Mouse (Mus musculus): ENCODE data around the gene Car4.

- TF ChIP-seq POLR2A (IDR thresholded peaks at IDR 0.05; ENCODE audit: extremely low read depth, insufficient read depth, low read length) (no peak), CTCF (IDR thresholded peaks at IDR 0.05; ENCODE audit: extremely low read depth, insufficient read depth, low read length) (no peak)
These were observed 14.5 kb downstream of the Car4 start for GRCm38 (mm10) chr11:84972067-84972466.
